Mouse (Mus musculus) mouse trophoblast stem cell (cell line): ENCODE results near the gene Tex13a.

Source experiments
- in situ Hi-C, 2 experiments: fragments of 300-500 bp; cut with MseI, MboI; formaldehyde crosslinking; loops; 2 replicates in 1 of 2; 3 replicates in 1 of 2; pipeline ENCODE4 v1.15.1; 2025

The Tex13a gene

DNA sequence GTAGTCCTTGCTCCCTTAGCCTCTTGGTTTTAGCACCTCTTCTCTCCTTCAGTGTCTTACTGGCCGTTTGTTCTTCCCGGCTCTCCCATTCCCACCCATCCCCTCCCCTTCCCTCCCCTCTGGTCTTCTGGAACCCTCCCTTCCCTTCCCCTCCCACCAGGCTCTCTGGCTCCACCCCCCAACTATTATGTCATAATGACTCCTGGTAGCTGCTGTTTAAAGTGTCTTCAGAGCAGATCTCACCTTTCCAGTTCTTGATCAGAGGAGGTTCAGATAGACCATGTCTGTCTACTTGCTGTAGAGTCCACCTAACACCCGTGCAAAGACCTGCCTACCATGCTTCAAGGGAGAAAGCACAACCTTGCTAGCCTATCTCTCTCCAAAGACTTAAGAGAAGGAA lies at the start of gene Tex13a:
Gene Tex13a (minus strand): TSS at position 101 of the 400 bp plus-strand sequence.
- in situ Hi-C loops = no loop called here

GRCm38 (mm10) chrX:138234626-138235025 lies 25.2 kb upstream of the Tex13a start:
- in situ Hi-C loops = no loop called here

GRCm38 (mm10) chrX:138170146-138170545 lies 39.2 kb downstream of the Tex13a start:
- in situ Hi-C loops = loop anchor here in 1 of 2 experiments (25.0 kb wide), 1 partner anchor 508 kb away; no protein-coding TSS in a partner anchor
